Mouse (Mus musculus): Measurements from ENCODE around the gene Selp. TPM values are rescaled to one million over a fixed set of nuclear protein-coding genes. Genes with fewer than 3 reads are reported as not detected.

The Selp gene
- total and polyA plus RNA-seq, 3 experiments = 0.22 TPM; not detected in 2

- Histone ChIP-seq H3K36me3 (replicated peaks) (no peaks in the 10 kb centered on the region), H3K4me1 (ENCODE audit: insufficient read depth, low read depth, low read length) (no peaks in the 10 kb centered on the region), H3K9me3 (replicated peaks) (no peaks in the 10 kb centered on the region), H3K27me3 (ENCODE audit: insufficient read depth, low read length) (no peaks in the 10 kb centered on the region), H3K4me3 (ENCODE audit: low read depth, low read length) (no peak overlapping the region)
- DNase-seq (ENCODE audit: low spot score) = no peak
- TF ChIP-seq TAL1 (conservative IDR thresholded peaks at IDR 0.05; ENCODE audit: low read depth, low read length) = no peak
- no peak for TF ChIP-seq POLR2AphosphoS5 (IDR thresholded peaks at IDR 0.05; ENCODE audit: insufficient replicate concordance, low read depth, low read length)
- TF ChIP-seq GATA1 (IDR thresholded peaks at IDR 0.05; ENCODE audit: borderline replicate concordance, low read length) = no peak
- no peak for TF ChIP-seq CTCF (IDR thresholded peaks at IDR 0.05; ENCODE audit: low read depth, low read length)
- TF ChIP-seq GATA2 (IDR thresholded peaks at IDR 0.05; ENCODE audit: borderline replicate concordance, low read depth, low read length) = no peak
- no peak for ATAC-seq (ENCODE audit: extremely low read depth, insufficient number of reproducible peaks, low FRiP score, poor library complexity, severe bottlenecking)
Observed at GRCm38 (mm10) chr1:164083046-164083445, 32.0 kb upstream of the Selp start.

GRCm38 (mm10) chr1:164086797-164087196, 28.3 kb upstream of the Selp start:
- H3K9me3 ChIP-seq (replicated peaks) = no peaks in the 10 kb centered on the region
- H3K4me3 ChIP-seq (ENCODE audit: low read depth, low read length) = no peak overlapping the region
- ATAC-seq (ENCODE audit: extremely low read depth, insufficient number of reproducible peaks, low FRiP score, poor library complexity, severe bottlenecking) (no peak), DNase-seq (ENCODE audit: low spot score) (no peak)
- H3K36me3 ChIP-seq (replicated peaks) = no peaks in the 10 kb centered on the region
- no peaks in the 10 kb centered on the region for H3K27me3 ChIP-seq (ENCODE audit: insufficient read depth, low read length)
- H3K4me1 ChIP-seq (ENCODE audit: insufficient read depth, low read depth, low read length) = no peaks in the 10 kb centered on the region
- no peak for TF ChIP-seq GATA1 (IDR thresholded peaks at IDR 0.05; ENCODE audit: borderline replicate concordance, low read length)
- TF ChIP-seq TAL1 (conservative IDR thresholded peaks at IDR 0.05; ENCODE audit: low read depth, low read length) = no peak
- no peak for TF ChIP-seq CTCF (IDR thresholded peaks at IDR 0.05; ENCODE audit: low read depth, low read length)
- no peak for TF ChIP-seq POLR2AphosphoS5 (IDR thresholded peaks at IDR 0.05; ENCODE audit: insufficient replicate concordance, low read depth, low read length)
- no peak for TF ChIP-seq GATA2 (IDR thresholded peaks at IDR 0.05; ENCODE audit: borderline replicate concordance, low read depth, low read length)

DNA sequence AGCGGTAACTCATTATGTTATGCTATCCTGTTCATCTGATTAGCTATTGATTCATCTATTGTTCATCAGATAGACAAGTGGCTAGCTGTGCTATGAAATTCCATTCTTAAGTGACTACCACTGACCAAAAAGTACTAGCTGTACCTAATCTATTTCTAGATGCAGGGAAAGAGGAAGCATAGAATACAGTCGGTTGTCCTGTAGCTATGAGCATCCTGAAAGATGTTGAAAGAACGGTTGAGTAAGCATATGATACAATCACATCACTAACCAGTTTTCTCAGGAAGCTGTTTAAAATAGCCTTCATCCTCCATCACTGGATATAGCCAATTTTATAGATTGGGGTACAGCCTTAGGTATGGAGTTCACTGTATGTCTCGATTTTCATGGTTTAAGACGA, 27.2 kb upstream of the Selp start:
- no peak for TF ChIP-seq POLR2AphosphoS5 (IDR thresholded peaks at IDR 0.05; ENCODE audit: insufficient replicate concordance, low read depth, low read length)
- no peak for TF ChIP-seq CTCF (IDR thresholded peaks at IDR 0.05; ENCODE audit: low read depth, low read length)
- TF ChIP-seq GATA1 (IDR thresholded peaks at IDR 0.05; ENCODE audit: borderline replicate concordance, low read length) = no peak
- TF ChIP-seq TAL1 (conservative IDR thresholded peaks at IDR 0.05; ENCODE audit: low read depth, low read length) = no peak
- TF ChIP-seq GATA2 (IDR thresholded peaks at IDR 0.05; ENCODE audit: borderline replicate concordance, low read depth, low read length) = no peak
- Histone ChIP-seq H3K4me1 (ENCODE audit: insufficient read depth, low read depth, low read length) (no peaks in the 10 kb centered on the region), H3K4me3 (ENCODE audit: low read depth, low read length) (no peak overlapping the region), H3K27me3 (ENCODE audit: insufficient read depth, low read length) (no peaks in the 10 kb centered on the region), H3K9me3 (replicated peaks) (no peaks in the 10 kb centered on the region), H3K36me3 (replicated peaks) (no peaks in the 10 kb centered on the region)
- ATAC-seq (ENCODE audit: extremely low read depth, insufficient number of reproducible peaks, low FRiP score, poor library complexity, severe bottlenecking) = no peak
- no peak for DNase-seq (ENCODE audit: low spot score)

DNA sequence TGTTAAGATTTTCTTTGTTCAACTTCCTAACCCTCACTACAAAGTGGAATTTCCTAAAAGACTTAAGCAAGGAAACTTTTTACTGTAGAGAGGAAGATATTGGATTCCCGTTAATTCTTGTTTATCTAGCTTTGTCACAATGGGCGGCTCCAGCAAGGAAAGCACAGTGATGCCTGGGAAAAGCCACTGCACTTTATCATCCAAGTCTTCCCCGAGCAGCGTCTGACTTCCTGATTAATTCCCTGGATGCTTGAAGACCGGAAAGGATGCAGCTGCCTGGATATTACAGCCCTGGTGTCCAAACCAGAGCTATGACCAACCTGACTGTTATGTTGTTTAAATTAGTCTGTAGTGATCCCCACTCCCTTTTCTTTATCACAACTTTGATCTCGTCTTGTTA, 18.3 kb upstream of the Selp start:
- no peaks in the 10 kb centered on the region for H3K27me3 ChIP-seq (ENCODE audit: insufficient read depth, low read length)
- no peaks in the 10 kb centered on the region for H3K9me3 ChIP-seq (replicated peaks)
- ATAC-seq (ENCODE audit: extremely low read depth, insufficient number of reproducible peaks, low FRiP score, poor library complexity, severe bottlenecking) = no peak
- no peak overlapping the region for H3K4me3 ChIP-seq (ENCODE audit: low read depth, low read length)
- H3K36me3 ChIP-seq (replicated peaks) = no peaks in the 10 kb centered on the region
- no peak for DNase-seq (ENCODE audit: low spot score)
- TF ChIP-seq POLR2AphosphoS5 (IDR thresholded peaks at IDR 0.05; ENCODE audit: insufficient replicate concordance, low read depth, low read length) = no peak
- TF ChIP-seq GATA1 (IDR thresholded peaks at IDR 0.05; ENCODE audit: borderline replicate concordance, low read length) = no peak
- no peak for TF ChIP-seq CTCF (IDR thresholded peaks at IDR 0.05; ENCODE audit: low read depth, low read length)
- TF ChIP-seq GATA2 (IDR thresholded peaks at IDR 0.05; ENCODE audit: borderline replicate concordance, low read depth, low read length) = no peak
- no peak for TF ChIP-seq TAL1 (conservative IDR thresholded peaks at IDR 0.05; ENCODE audit: low read depth, low read length)
- no peaks in the 10 kb centered on the region for H3K4me1 ChIP-seq (ENCODE audit: insufficient read depth, low read depth, low read length)

DNA sequence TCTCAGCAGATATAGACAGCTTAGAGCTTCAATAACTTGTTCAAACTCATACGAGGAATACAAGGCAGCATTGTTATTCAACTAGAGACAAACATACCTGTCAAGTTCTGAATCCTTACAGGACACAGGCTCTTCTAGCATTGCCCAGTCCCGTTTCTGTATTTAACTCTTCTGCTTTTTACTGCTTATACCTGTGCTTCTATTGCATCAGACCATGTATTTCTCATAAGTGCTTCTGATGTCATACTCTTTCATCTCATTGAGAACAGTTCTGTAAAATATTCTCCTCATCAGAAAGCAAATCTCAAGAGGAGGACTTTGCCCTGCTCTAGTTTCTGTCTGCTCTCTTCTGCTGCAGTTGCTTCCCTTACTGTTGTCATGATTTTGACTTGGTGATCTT, 17.2 kb upstream of the Selp start:
- DNase-seq (ENCODE audit: low spot score) (no peak), ATAC-seq (ENCODE audit: extremely low read depth, insufficient number of reproducible peaks, low FRiP score, poor library complexity, severe bottlenecking) (no peak)
- Histone ChIP-seq H3K27me3 (ENCODE audit: insufficient read depth, low read length) (no peaks in the 10 kb centered on the region), H3K36me3 (replicated peaks) (no peaks in the 10 kb centered on the region), H3K9me3 (replicated peaks) (no peaks in the 10 kb centered on the region), H3K4me1 (ENCODE audit: insufficient read depth, low read depth, low read length) (no peaks in the 10 kb centered on the region), H3K4me3 (ENCODE audit: low read depth, low read length) (no peak overlapping the region)
- no peak for TF ChIP-seq CTCF (IDR thresholded peaks at IDR 0.05; ENCODE audit: low read depth, low read length)
- no peak for TF ChIP-seq TAL1 (conservative IDR thresholded peaks at IDR 0.05; ENCODE audit: low read depth, low read length)
- no peak for TF ChIP-seq GATA2 (IDR thresholded peaks at IDR 0.05; ENCODE audit: borderline replicate concordance, low read depth, low read length)
- no peak for TF ChIP-seq GATA1 (IDR thresholded peaks at IDR 0.05; ENCODE audit: borderline replicate concordance, low read length)
- no peak for TF ChIP-seq POLR2AphosphoS5 (IDR thresholded peaks at IDR 0.05; ENCODE audit: insufficient replicate concordance, low read depth, low read length)

- no peak for TF ChIP-seq POLR2AphosphoS5 (IDR thresholded peaks at IDR 0.05; ENCODE audit: insufficient replicate concordance, low read depth, low read length)
- TF ChIP-seq GATA2 (IDR thresholded peaks at IDR 0.05; ENCODE audit: borderline replicate concordance, low read depth, low read length) = no peak
- TF ChIP-seq CTCF (IDR thresholded peaks at IDR 0.05; ENCODE audit: low read depth, low read length) = no peak
- TF ChIP-seq GATA1 (IDR thresholded peaks at IDR 0.05; ENCODE audit: borderline replicate concordance, low read length) = no peak
- no peak for TF ChIP-seq TAL1 (conservative IDR thresholded peaks at IDR 0.05; ENCODE audit: low read depth, low read length)
- no peak for ATAC-seq (ENCODE audit: extremely low read depth, insufficient number of reproducible peaks, low FRiP score, poor library complexity, severe bottlenecking)
Observed at GRCm38 (mm10) chr1:164098372-164098771, 16.7 kb upstream of the Selp start.

More at GRCm38 (mm10) chr1:164098372-164098771, 16.7 kb upstream of the Selp start:
- Histone ChIP-seq H3K27me3 (ENCODE audit: insufficient read depth, low read length) (no peaks in the 10 kb centered on the region), H3K9me3 (replicated peaks) (no peaks in the 10 kb centered on the region), H3K4me3 (ENCODE audit: low read depth, low read length) (no peak overlapping the region), H3K4me1 (ENCODE audit: insufficient read depth, low read depth, low read length) (no peaks in the 10 kb centered on the region), H3K36me3 (replicated peaks) (no peaks in the 10 kb centered on the region)
- no peak for DNase-seq (ENCODE audit: low spot score)
